Mouse (Mus musculus) erythroblast, embryonic 14.5 days (primary cell): ENCODE measurements at regions not wholly inside any gene's neighbourhood (a gene's known extent, or its start where the extent isn't known, plus 50 kb on each side); places are given as distances from the start of the nearest gene placed in this dataset.

Experiments
- GATA1 ChIP-seq: IDR thresholded peaks from 2 replicates; pipeline ENCODE4 v1.6.1; 2012; ENCODE audit warnings: low read length, inconsistent platforms, mixed read lengths
- TAL1 ChIP-seq: IDR thresholded peaks from 3 replicates; pipeline ENCODE4 v1.6.1; 2012; ENCODE audit warnings: low read length, inconsistent platforms, mixed read lengths

GRCm38 (mm10) chr11:90101284-90101683 is 71.1 kb downstream of the Tmem100 start:
- no peak for TF ChIP-seq TAL1
- no peak for TF ChIP-seq GATA1
